Mouse (Mus musculus): Measurements from ENCODE around the gene Tnk2.

Gene Tnk2

GRCm38 (mm10) chr16:32712202-32712601 lies 68.5 kb downstream of the Tnk2 start:
- no peak for DNase-seq (ENCODE audit: low read depth)

GRCm38 (mm10) chr16:32713556-32713955 lies 69.9 kb downstream of the Tnk2 start:
- DNase-seq (ENCODE audit: low read depth): peak; percentile 32

GRCm38 (mm10) chr16:32715364-32715763 lies 71.7 kb downstream of the Tnk2 start:
- peak; percentile 45 for DNase-seq (ENCODE audit: low read depth)

GRCm38 (mm10) chr16:32723163-32723562 lies 79.5 kb downstream of the Tnk2 start:
- no peak for DNase-seq (ENCODE audit: low read depth)

- no peak for DNase-seq (ENCODE audit: low read depth)
Measured at GRCm38 (mm10) chr16:32723767-32724166, 80.1 kb downstream of the Tnk2 start.

GRCm38 (mm10) chr16:32724259-32724658 lies 80.6 kb downstream of the Tnk2 start:
- no peak for DNase-seq (ENCODE audit: low read depth)

- DNase-seq (ENCODE audit: low read depth): no peak
Measured at GRCm38 (mm10) chr16:32726501-32726900, 82.8 kb downstream of the Tnk2 start.

- DNase-seq (ENCODE audit: low read depth): no peak
Measured at GRCm38 (mm10) chr16:32728240-32728639, 84.6 kb downstream of the Tnk2 start.

- no peak for DNase-seq (ENCODE audit: low read depth)
Measured at GRCm38 (mm10) chr16:32728730-32729129, 85.1 kb downstream of the Tnk2 start.

Data from induced T-regulatory cell, adult 2 months (primary cell).